Mouse (Mus musculus) A20 (cell line): ENCODE results near the gene Sema5b.

ENCODE experiments used
- DNase-seq: peaks from one replicate; pipeline ENCODE4 v3.0.0-alpha.2; 2011; ENCODE audit warnings: low read depth, low spot score

The Sema5b gene

GRCm38 (mm10) chr16:35541117-35541641, at the start of gene Sema5b:
Sema5b (plus strand) TSS chr16:35541145.
- no peak for DNase-seq

DNA sequence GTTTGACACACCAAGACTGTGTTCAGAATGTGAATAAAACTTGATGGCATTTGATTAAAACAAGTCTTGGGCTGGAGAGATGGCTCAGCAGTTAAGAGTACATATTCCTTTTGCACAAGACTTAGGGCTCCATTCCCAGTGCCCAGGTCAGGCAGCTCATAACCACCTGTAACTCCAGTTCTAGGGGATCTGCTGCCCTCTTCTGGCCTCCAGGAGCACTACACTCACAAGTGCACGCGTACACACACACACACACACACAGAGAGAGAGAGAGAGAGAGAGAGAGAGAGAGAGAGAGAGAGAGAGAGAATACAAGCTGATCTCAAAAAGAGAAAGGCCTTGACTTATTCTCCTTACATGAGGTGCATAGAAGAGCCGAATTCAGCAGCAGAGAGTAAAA, 40.6 kb upstream of the Sema5b start:
- DNase-seq = no peak

DNA sequence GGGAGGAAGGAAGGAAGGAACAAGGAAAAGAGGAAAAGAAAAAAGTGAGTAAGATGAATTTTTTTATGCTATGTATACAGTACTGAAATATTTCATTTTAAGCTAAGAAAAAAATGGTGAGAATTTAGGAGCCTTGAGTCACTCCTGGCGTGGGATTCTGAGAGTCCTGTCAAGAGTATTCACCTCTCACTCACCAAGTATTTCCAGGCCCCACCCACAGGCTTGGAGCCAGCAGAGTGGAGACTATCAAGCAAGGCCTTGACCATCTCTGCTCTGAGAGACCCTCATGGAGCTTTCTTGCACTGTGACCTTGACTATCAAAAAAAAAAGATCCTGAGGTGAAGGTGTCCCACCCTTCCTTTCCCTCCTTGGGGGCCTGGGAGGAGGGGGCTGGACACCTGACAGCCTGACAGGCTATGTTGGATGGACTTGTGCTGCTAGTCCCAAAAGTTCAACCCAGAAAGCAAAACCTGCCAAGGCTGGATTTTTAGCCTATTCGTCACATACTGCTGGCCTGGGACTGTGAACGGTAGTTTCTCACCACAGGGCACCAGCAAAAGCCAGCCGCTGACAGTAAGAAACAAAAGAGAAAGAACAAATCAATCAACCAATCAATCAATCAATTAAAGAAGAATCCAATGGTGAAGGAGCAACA, 39.7 kb upstream of the Sema5b start:
- DNase-seq = no peak

DNA sequence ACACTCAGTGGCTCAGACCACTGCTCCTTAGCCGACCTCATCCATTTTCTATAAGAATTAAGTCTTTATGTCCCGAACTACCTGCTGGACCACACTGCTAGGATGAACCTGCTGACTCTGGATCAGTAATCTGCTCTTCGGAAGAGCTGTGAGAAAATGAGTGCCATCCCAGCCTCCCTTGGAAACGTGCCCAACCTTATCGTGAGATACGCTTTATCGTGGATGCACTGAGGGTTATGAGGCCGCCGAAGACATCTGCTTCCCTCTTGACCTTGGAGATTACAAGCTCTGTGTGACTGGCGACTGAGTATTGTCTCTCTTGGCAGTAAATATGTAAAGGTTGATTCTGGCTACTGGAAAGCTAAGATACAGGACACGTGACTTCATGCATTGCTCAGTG, 38.5 kb upstream of the Sema5b start:
- DNase-seq = no peak

DNA sequence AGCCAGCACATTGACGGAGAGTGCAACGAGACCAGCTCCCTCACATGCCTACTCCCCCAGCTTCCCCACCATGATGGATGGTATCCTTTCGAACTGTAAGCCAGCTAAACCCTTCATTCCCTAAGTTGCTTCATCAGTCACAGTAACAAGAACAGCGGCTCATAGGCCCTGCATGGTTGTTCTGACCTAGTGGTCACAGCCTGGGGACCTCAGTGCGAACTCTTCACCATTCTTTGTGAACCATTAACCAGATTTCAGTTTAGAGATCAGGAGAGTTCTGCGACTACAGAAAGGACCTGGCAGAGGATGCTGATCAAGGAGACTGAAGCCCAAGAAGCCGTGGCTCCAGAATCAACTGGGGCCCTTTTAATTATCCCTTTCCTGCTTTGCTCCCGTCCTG, 36.7 kb upstream of the Sema5b start:
- DNase-seq = no peak

GRCm38 (mm10) chr16:35505786-35506185, 35.2 kb upstream of the Sema5b start:
- no peak for DNase-seq

DNA sequence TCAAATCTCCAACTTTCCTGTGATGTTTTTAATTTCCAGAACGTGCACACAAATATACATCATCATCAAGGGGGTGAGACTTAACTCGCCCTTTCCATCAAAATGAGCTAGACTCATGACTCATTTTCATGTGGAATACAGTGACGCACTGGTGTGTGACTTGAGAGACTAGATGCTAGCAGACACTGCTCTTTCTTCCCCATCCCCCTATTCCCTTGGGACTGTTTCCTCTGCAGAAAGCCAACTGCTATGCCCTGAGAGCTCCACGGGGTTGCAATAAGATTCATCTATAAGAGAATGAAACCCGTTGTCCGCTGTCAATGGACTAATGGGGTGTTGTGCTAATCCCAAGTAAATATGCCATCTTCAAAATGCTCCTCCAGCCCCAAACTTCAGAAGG, 32.4 kb upstream of the Sema5b start:
- DNase-seq = no peak

DNA sequence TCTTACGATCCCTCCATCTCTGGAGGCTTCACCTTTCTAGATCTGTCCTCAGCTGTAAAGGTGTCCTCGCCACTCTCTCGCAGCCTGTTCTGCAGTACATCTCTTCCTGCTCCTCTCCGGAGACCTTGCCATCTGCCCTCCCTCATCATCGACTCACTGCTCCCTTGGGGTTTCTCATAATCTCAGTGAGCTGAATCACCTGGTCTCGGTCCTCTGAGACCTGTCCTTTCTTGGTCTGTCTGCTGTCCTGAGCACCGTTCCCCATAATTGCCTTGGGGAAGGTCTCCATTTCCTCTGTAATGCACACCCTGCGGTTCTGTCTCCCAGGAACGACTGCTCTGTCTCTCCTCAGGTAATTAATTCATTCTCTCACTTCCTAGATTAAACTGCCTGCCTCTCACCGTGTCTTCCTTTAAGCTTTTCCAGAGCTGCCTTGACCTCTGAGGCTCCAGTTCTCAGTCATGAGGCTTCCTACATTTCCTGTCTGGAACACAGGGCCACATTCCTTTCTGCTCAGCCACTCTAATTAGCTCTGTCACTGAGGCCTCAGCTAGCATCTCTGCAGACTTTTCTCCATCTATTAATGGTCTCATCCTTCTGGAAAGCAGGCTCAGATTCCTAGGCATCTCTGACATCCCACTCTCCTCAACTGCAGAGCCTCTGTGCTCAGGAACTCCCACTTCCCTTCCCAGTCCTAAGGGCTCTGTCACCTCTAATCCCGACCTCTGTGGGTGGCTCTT, 31.4 kb upstream of the Sema5b start:
- DNase-seq = no peak

GRCm38 (mm10) chr16:35515977-35516612, 24.9 kb upstream of the Sema5b start:
- DNase-seq = no peak

DNA sequence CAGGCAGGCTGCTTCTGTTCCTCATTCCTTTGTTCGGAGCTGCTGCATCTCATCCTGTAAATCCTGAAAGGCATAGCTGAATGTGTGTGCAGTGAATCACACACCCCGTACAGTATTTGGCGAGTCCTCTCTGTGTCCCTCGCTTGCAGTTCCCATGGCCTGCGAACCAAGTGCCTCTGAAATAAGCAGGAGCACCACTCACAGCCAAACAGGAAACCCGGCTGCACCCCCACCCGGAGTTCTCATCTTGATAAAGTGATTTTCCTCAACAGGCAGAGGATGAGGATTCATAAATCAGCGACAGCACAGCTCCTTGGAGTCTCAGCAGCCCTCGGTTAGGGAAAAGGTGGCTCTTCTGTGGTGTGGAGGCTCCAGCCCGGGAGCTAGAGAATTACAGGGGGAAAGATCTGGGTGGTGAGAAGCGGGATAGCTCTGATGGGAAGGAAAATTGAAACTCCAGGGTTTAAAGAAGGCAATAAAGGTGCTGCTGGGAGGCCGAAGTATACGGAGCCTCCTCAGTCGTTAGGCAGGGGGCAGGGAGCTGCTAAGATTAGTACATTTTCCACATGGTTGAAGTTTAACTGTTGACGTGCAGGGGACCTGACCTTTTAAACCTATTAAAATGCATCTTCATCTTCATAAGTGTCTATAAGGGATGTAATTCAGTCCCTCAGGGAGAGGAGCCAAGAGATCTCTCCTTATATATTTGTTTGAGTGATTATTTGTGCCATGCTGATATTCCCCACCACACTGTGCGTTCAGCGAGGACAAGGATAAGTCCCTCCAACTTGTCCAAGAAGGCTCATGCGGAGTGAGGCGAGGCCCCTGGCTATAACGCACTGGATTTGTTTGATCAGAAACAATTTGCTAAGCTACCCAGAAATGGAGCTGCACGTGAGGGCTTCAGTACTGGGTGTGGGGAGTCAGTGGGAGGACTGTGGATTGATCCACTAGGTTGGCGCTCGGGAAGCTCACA, 22.7 kb upstream of the Sema5b start:
- no peak for DNase-seq

DNA sequence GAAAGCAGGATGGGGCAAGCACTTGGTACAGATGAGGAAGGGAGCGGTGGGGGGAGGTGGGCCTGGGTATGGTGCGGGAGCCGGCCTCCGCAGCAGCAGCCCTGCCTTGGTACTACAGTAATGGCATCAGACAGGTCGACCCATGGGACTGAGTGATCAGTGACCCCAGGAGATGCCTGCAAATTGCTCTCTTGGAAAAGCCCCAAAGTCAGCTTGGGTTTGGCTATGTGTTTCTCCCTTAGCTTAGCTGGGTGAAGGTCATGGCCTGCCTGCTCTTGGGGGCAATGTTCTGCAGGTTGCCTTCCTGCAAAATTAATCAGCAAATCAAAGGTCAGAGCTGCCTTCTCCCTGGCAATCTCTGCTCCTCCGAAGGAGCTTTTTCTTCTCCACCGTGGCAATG, 21.7 kb upstream of the Sema5b start:
- no peak for DNase-seq

DNA sequence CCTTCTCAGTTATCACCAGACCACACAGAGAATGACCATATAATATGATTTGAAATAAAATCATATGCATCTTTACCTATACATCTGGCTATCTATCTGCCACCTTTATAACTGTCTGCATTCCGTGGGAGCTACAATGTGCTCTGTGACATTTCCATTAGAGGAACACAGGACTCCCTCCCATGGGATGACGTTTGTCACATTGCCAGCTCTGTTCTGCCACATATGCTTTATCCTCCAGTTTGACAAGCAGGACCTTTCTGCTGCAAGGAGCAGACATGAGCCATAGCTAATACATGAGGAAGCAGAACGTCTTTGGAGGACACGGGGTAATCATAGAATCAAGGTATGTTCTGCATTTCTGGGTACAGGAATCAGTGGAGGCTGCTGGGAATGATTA, 16.7 kb upstream of the Sema5b start:
- no peak for DNase-seq

GRCm38 (mm10) chr16:35534630-35535029, 6.3 kb upstream of the Sema5b start:
- no peak for DNase-seq

DNA sequence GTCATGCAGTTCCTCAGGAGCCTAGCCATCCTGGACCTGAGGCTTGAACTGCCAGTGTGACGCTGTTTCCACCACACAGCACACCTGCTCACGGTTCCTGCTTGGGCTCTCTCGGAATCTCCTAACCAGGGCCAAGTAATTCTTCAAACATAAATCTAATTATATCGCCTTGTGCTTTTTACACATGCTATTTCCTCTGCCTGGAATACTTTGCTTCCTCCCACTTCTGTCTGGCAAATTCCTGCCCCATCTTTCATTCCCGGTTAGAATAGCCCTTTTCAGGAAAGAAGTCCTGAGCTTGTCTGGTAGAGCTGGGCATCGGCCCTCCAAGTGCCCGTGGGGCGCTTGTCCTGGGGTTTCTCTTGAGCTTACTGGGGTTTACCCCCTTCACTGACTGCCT, 3.3 kb upstream of the Sema5b start:
- no peak for DNase-seq

GRCm38 (mm10) chr16:35539041-35539440, 1.9 kb upstream of the Sema5b start:
- DNase-seq = no peak

DNA sequence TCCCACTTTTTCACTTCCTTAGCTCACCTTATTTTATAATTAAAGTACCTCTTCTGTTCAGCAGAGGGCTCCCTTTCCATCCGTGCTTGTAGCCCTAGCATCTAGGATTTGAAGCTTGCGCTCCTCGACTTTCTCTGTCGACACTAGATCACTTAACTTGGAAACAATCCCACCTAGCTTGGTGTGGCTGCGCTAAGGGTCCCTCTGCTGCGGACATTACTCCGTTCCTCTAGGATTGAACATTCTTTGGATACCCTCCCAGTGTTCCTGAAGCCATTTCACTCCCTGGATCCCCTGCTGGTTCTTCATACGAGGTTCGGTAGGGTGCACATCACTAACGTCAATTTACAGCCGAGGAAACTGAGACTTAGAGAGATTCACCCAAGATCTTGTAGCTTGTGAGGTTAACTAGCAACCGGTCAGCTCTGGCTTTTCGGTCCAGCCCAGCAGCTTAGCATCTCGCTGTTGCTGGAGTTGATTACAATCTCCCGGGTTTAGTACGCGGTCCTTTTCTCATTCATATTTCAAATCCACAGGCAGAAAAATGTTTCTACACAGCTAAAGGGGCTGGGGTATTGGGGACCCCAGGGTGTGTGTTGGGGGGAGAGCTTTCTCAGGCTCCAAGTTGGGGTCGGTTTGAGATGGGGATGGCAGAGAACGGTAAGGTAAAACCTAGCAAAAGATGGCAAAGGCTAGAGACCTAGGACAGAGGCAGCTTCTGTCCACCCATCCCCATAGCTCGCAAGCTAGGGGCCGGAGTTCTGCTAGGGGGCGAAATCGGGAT, 420 bp upstream of the Sema5b start:
- DNase-seq = peak; percentile 6

DNA sequence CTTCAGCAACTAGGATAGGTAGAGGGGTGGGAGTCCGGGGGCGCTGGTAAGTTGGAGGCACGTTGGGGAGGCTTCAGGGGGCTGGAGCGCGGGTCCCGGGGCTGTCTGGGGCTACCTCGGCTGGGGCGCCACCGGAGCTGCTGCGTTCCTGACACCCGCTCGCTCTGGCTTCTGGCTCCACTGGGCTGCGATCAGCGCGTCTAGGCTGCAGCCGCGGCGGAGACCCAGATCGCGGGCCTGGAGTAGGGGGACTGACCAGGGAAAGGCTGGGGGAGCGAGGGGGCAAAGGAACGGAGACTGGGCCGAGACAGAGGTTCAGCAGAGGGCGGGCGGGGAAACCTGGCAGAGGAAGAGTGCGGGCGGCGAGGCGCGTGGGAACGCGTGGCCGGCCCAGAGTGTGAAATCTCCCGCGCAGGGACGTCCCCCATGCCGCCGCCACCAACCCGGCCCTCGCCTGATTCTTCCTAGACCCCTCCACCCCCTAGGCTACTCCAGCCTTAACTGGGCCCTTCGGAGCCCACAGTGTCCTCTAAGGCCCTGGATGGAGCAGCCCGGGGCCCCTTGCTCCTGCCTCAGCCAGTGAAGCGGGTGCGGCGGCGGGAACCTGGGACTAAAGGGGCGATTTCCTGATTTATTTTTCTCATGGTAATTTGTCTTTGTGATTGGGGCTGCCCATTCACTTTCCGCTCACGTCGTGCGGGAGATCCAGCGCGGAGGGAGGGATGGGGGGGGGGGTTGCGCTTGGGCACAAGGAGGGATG, 896 bp downstream of the Sema5b start:
- DNase-seq = no peak

GRCm38 (mm10) chr16:35542421-35542780, 1.5 kb downstream of the Sema5b start:
- no peak for DNase-seq

- no peak for DNase-seq
These were observed 4.8 kb downstream of the Sema5b start for GRCm38 (mm10) chr16:35545723-35546122.

DNA sequence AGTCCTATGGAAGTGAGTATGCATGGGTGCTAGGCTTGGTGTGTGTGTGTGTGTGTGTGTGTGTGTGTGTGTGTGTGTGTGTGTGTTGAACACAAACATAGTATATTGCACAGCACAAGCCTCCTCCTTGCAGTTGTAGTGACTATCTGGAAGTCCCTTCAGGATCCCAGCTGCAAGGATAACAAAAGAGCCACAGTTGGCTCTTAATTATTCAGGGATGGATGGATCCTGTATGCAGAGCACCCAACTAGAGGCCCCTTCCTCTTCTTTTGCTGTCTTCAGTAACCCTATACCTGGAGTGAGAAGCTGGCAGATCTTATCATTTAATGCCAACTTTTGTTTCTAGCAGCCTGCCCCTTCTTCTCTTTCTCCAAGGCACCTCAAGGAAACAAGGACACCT, 7.0 kb downstream of the Sema5b start:
- DNase-seq = no peak
